Mouse (Mus musculus) T-helper 2 cell (primary cell): ENCODE results near the gene Mast4.

ENCODE experiments used
- in situ Hi-C: fragments of 300-600 bp; cut with MboI, MseI; formaldehyde crosslinking; loops from one replicate; pipeline ENCODE4 v1.15.1; 2025; ENCODE audit warnings: high pct_unique_total_duplicates

Mast4 gene

DNA sequence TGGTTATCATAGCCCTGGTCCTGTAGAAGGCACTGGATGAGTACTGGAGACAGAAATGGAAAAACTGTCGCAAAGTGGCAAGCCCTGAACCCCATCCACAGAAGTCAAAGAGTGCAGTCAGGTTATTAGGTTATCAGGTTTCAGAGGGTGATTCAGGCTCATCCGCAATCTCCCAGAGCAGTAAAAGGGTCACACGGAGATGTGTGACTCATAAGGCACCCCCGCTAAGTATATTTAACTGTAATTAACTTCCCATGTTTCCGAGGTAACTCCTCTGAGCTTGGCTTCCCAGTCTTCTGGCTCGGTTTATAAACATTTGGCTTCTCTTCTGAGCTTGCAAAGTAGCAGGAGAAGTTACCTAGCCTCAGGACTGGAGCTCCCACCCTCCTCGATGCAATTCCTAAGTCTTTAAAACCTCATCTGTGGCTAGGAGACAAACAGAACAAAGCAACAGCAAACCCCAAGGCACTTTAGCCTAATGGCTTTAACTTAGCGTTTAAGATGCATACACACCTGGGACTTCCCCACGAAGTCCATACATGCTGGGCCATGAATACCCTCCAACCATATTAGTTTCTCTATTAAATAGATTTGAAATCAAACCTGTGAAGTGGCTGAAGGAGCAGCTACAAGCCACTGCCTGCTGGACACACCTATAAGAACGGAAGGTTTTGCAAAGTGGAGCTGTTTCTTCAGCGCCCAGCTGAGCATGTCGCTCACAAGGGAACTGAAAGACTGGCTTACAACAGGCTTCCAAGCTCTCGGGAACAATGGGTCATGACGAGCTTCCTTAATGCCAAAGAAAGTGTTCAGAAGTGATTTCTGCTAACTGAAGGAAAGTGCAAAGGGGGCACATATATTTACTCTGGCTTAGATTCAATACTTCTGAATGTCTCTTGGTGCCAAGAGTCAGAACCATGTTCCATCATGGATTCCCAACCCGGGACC is 439.7 kb downstream of the Mast4 start:
- in situ Hi-C loops, result no loop called here

DNA sequence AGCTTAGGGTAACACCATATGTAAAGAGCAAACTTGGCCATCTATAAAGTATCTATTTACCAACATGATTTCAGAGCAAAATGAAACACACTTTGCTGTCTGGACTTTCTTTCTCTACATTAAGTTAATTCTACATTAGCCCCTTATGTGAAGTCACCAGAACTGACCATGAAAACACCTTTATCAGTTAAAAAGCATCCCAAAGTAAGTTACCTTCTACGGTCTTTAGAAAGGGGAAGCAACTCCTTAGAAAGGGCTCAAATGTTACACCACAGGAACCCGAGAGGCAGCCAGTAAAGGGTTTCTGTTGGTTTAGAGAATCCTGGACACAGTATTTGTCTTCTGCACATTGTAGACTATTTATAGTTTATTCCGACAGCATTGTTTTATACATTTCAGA is 441.5 kb downstream of the Mast4 start:
- in situ Hi-C loops, result no loop called here

DNA sequence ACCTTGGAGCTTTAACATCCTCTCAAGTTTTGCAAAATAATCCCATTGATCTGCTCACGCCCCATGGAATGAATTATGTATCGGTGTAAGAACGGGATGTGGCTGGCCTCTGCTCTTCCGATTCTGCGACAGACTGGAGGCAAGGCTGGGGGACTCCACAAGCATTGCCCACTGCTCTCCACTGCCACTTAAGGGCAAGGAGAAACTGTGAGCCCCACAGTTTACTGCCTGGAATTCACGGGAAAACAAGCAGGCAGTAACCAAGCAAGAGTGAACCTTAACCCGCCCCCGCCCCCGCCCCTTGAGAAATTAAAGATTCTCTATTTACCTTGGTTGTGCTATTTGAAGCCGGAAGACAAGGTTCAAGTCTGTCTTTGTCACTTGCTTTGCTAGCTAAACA is 444.3 kb downstream of the Mast4 start:
- in situ Hi-C loops, result no loop called here

DNA sequence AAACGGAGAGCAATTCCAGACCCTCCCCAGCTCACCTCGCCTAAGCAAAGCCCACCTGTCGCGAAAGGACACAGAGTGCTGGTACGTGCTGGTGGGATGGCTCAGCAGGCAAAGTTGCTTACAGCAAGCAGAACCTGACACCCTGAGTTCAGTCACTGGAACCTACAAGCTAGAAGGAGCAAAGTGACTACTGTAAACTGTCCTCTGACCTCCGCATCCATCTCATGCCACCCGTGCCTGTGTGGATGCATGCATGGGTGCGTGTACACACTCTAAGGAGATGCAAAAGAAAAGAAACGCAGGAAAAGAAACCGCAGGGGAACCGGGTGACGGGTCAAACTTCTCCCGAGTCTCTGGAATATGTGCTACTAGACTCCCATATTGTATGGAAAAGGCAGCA is 444.8 kb downstream of the Mast4 start:
- in situ Hi-C loops, result no loop called here

DNA sequence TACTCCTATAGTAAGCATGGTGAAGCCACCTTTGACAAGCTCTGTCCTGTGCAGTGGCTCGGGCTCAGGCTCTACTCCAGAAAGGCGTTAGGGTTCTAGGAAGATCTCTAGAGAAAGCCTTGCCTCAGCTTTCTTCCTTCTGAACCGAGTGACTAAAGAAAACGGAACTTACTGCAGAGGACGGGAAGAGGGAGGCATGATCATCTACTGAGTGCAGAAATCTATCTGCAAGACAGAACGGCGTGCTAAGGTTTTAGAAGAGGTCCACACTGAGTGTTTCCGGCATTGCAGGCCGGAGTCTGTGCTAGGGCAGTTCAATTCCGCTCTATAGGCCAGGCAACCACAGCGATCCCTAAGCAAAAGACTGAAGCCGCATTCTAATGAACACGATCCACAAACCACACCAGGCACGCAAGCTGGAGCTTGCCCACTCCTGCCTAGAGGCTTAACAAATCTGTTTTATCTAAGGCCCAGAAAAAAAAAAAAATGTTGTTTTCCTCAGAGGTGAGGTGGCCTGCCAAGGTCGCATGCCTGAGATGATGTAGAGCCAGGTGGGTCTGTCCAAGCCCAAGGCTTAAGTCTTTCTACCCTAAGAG is 445.3 kb downstream of the Mast4 start:
- in situ Hi-C loops, result no loop called here

DNA sequence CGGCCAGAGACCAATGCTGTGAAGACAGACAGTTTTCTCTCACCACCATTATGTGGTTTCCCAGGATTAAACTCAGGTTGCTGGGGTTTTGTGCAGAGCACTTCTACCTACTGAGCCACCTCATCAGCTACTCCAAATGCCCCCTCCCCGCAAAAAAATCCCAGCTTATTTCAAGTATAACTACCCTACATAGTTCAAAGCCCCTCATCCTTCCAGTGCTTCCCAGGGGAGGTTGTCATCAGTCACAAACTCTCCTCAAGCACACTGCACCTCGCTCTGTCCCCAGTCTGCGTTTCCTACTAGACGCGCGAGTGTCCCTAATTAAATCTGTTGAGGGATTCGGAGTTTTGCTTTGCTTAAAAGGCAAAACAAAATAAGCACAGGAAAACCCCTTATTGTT is 446.1 kb downstream of the Mast4 start:
- in situ Hi-C loops, result no loop called here

DNA sequence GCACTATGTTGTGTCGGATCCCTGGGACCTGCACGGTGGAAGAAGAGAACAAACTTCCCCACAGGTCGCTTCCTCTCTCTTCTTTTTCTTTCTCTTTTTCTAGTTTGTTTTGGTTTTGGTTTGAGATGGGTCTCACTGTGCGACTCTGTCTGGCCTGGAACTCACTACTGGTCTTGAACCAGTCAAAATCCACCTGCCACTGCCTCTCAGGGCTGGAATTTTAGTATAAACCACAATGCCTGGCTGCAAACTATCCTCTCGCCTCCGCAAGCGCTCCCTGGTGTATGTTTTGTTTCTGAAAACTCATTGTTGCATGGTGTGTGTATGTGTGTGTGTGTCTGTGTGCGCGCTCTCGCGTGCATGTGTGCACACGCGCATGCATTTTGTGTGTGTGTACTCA is 446.8 kb downstream of the Mast4 start:
- in situ Hi-C loops, result no loop called here

DNA sequence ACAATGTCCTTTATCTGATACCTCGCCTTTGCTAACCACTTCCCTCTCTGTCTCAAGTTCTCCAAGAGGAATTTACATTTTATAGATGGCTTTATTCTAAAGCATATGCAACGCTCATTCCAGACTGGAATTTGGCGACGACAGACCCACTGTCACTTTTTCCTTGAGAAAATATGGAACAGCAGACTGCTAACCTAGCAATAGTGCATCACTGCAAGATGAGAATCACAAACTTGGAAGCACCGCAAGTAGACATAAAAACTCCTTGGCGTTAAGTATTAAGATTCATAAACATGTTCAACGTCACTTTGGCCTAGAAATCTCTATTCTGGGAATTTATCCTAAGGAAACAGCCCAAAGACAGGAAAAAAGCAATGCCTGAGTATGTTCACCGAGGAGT is 447.5 kb downstream of the Mast4 start:
- in situ Hi-C loops, result no loop called here

DNA sequence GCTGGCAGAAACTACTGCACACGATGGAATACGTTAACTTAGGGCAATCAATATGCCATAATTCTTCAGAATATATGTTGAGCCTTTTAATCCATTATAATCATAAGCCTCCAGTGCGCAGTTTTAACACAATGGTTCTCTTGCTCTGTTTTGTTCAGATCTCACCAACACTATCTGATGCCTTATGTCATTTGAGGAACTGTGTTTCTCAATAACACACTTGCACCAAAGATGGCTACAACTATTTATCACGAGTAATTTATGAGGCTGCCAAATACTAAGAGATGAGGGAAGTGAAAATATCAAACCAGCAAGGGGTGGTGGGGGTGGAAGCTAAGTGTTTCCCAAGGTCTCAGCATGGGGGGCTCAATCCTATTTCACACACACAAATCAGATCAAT is 448.1 kb downstream of the Mast4 start:
- in situ Hi-C loops, result no loop called here

DNA sequence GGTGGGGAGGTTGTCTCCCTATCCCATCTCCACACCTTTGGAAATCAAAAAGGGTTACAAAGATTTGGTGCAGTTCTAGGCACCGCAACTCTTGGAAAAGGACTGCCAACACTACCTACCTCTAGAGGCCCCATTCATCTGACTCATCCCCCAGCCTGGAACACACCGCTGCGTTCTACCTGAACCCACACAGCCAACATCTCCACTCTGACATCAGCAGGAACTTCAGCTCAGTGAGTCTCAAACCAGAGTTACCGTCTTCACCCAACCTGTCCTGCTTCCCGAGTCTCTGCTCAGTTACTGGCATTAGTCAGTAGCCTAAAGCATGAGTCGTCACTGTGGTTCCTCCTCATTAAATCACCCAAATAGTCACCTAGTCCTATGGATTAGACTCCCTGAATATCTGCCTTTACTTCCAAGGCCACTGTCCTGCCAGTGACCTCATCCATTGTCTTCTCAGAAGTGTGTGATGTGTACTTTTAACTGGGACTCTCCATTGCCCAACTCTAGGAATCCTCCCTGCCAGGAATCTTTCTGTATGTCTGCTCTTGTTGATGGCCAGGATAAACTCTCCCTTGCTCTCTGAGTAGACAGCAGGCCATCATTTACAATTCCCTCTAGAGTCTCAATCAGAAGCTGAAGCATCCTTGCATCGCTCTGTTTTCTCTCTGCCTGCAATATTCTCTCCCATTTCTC is 453.8 kb downstream of the Mast4 start:
- in situ Hi-C loops, result no loop called here

DNA sequence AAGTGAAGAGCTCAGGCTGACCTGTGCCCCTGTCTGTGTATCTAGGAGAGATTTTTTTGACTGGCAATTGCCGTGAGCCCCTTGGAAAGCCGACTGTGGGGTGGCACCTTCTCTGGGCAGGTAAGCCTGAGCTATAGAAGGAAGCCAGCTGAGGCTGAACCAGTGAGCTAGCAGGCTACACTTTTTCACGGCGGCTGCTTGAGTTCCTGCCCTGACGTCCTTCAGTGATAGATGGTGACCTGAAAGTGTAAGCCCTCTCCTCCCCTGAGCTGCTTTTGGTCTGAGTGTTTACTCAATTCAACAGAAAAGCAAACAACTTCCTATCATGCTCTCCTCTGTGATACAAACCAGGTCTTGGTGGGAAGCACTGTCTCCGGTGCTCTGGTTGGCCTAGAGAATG is 455.7 kb downstream of the Mast4 start:
- in situ Hi-C loops, result no loop called here

DNA sequence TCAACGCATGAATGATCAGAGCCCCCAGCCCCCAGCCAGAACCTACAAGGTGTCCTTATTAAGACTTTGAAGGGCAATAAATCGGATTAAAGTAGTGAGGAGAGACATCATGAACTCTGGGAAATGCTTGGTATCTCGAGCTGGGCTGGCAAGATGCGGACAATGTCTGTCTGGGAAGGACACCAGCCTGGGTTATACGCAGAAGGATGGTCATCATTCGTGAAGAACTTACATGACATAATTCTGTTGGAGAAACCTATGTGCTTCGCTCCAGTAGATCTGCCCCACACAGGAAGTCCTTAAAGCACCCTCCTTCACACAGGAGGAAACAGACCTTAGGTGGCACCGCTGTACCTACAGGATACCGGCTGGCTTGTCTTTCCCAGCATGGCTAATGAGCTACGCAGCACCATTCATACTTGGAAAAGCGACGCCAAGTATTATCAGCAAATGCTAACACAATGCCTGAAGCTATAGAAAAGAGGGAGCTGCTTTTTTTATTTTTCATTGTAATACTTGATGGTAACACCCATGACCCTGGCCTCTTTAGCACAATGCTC is 456.5 kb downstream of the Mast4 start:
- in situ Hi-C loops, result no loop called here

DNA sequence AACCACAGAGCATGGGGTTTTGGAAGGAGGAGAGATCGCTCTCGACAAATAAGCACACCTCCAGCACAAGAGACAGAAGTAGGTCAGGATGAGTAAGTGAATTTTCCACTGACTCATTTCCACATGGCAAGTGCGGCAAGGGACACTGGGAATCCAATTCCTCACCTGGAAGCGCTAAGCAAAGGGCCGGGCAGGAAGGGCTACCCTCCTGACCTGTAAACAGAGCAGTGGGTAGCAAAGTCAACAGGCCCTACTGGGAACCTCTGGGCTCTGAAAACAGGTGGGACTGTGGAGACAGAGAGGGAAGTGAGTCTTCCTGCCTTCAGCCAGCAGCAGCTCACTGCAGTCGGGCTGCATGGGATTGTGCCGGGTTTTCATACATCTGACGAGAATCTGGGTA is 457.1 kb downstream of the Mast4 start:
- in situ Hi-C loops, result no loop called here

DNA sequence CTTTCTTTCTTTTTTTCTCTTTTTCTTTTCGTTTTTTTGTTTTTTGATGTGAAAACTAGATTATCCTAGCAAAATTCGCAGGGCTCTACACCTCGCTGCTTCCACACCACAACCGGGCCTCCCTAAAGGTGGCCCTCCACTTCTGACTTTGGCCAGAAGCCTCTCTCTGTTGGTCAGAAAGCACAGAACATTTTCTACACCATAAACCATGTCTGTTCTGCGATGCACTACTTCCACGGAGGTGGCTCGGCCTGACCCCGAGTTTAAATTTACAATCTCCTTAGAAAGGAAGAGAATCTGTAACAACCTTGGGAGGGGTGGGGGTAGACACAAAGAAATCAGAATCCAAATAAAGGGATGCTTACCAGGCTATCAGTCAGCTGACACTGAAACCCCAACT is 458.8 kb downstream of the Mast4 start:
- in situ Hi-C loops, result no loop called here

DNA sequence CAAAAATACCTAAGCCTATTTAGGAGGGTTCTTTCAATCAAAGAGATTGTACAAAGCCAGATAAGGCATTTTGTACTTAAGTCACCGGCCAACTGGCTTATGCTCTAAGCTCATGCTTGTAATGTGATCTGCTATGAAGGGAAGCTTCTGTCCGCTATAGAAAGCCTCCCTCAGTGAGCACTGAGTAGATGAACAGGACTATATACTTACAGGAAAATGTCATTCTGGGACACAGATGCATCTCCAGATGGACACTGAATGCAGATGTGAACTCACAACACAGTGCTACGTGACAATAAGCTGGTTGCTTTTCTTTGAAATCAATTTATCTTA is 459.2 kb downstream of the Mast4 start:
- in situ Hi-C loops, result no loop called here

DNA sequence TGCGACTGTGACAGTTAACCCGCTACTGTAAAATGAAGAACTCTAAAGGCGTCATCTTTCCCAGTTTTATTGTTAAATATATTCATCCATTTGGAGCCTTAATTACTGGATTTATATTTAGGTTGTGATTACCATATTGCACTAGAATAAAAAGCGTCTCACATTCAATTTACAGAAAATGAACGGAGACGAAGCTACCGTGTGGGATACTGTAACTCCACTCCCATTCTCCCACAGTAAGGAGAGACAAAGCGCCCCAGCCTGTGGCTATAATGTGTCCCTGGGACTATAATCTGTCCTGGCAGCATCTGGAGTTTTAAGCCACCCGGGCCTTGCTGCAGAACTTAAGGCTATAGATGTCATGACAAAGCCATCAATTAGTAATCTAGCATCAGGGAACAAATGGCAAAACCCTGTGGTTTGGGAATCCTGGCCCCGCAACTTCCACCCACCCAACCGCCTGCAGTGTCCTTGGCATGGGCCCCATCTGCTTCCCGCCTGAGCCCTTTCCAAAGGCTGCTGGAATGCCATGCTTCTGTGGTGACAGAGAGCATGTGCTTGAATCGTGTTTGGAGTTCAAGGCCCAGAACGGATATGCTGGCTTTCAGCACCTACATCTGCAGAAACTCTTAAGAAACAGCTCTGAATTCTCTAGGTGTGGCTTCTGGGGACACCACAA is 459.7 kb downstream of the Mast4 start:
- in situ Hi-C loops, result no loop called here

DNA sequence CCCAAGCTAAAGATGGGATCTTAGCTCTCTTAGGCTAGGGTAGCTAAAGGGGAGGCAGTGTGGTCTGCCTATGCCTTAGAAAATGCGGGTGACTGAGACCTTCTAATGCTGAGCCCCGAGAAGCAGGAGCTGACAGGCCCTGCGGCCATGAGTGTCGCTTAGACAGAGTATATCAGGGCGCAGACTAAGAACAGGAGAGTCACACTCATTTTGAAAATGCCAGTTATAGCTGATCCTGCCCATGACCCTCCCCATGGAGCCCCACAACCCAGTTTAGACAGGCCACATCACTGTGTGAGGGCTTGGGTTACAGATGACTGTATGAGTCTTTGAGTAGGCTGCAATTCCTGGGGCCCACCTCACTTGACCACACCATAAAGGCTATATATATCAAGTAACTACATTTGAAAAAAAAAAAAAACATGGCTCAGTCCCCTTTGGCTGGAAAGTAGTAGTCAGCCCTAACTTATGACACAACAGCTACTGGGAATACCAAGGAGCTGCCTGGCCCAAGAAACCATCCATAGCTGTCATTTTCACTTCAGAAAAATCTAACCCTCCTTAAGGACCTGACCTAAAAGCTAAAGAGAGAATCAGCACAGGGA is 460.8 kb downstream of the Mast4 start:
- in situ Hi-C loops, result no loop called here

DNA sequence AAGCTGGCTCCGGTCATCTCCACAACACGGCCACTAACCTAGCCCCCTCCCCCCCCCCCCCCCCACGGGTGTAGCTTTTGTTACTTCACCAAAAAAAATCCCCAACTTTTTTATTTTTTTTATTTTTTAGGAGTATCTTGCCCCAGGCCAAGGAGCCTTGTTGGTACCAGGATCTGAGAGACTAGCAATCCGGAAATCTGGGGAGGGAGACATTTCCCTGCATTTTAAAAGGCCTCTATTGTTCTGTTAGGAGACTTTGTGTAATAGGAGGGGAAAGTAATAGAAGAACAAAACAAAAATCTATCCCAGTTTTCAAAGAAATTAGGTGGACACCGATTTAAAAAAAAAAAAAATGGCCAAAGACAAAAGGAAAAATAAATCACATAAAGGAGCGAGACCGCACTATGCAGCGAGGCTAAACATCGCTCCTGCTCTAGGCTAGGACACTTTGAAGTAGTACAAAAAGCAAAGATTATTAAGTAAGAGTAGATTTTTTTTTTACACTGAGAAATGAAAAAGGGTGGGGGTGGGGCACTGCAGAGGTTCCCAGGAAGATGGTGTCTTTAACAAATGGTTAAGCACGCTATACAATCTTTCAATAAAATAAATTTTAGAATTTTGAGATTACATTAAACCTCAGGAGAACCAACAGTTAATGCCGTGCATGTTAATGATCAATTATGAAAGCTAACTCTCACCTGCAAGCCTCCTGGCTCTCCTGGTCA is 462.8 kb downstream of the Mast4 start:
- in situ Hi-C loops, result no loop called here

DNA sequence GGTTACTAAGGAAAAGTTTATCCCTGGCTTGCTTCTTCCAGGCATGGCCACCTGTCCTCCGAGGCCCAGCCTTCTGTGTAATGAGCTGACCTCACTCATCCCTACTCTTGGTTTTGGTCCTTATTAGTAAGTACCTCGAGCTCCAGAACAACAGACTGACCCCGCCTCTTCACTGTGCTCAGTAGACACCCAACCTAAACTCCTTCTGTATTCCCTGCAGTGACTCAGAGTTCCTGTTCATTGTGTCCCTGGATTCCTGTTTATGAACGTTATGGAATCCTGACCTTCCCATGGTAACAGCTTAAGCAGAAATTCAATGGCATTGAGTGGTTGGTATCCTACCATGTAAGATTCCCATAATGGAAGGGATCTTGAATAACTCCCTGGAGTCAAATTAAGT is 464.8 kb downstream of the Mast4 start:
- in situ Hi-C loops, result no loop called here

DNA sequence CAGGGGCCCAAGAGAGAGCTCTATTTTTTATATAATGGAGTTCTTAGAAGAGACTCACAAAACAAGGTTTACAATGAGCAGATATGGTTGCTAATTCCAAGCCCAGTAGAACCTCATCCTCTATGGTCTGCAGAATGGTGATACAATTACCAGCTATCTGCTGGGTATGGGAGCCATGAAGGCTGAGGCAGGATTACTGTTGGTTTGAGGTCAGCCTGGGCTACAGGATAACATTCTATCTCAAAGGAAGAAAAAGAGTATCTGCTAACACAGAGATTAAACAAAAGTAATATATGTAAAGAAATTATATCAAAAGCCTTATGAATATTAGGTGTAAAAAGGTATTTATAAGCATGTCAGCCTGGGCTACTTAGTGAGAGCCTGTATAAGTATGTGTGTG is 467.5 kb downstream of the Mast4 start:
- in situ Hi-C loops, result no loop called here
